Mouse (Mus musculus) heart, embryonic 11.5 days (tissue): ENCODE measurements at regions not wholly inside any gene's neighbourhood (a gene's known extent, or its start where the extent isn't known, plus 50 kb on each side); places are given as distances from the start of the nearest gene placed in this dataset.

Experiments
- ATAC-seq: fragments of 200-750 bp; cut with Nextera tagmentation; replicated peaks from 2 replicates; pipeline ENCODE4 v1.8.0; 2017; ENCODE audit warnings: moderate library complexity; ENCODE audit not compliant: insufficient number of reproducible peaks, low FRiP score, low TSS enrichment
- H3K27ac ChIP-seq: fragments of 300-500 bp; sonication (generic); 2 replicates; pipeline ENCODE4 v1.5.1; 2014; ENCODE audit warnings: mild to moderate bottlenecking, low read depth, low read length
- H3K27me3 ChIP-seq: fragments of 300-500 bp; sonication (generic); 2 replicates; pipeline ENCODE4 v1.6.1; 2014; ENCODE audit warnings: mild to moderate bottlenecking, low read length, mixed read lengths; ENCODE audit not compliant: control insufficient read depth, insufficient read depth
- H3K36me3 ChIP-seq: fragments of 300-500 bp; sonication (generic); 2 replicates; pipeline ENCODE4 v1.6.1; 2014; ENCODE audit warnings: mild to moderate bottlenecking, low read length, moderate library complexity, mixed read lengths; ENCODE audit not compliant: control insufficient read depth, insufficient read depth
- H3K4me1 ChIP-seq: fragments of 300-500 bp; sonication (generic); 2 replicates; pipeline ENCODE4 v1.6.1; 2014; ENCODE audit warnings: low read length; ENCODE audit not compliant: control insufficient read depth, insufficient read depth
- H3K4me2 ChIP-seq: fragments of 300-500 bp; sonication (generic); 2 replicates; pipeline ENCODE4 v1.6.1; 2014; ENCODE audit warnings: mild to moderate bottlenecking, moderate library complexity
- H3K4me3 ChIP-seq: fragments of 300-500 bp; sonication (generic); 2 replicates; pipeline ENCODE4 v1.5.1; 2014; ENCODE audit warnings: low read depth, low read length
- H3K9ac ChIP-seq: fragments of 300-500 bp; sonication (generic); 2 replicates; pipeline ENCODE4 v1.6.1; 2014; ENCODE audit warnings: mild to moderate bottlenecking, low read depth, low read length, moderate library complexity
- H3K9me3 ChIP-seq: fragments of 300-500 bp; sonication (generic); replicated peaks from 2 replicates; pipeline ENCODE4 v1.6.1; 2016; ENCODE audit warnings: low read length; ENCODE audit not compliant: control insufficient read depth
- WGBS: fragments of 180-500 bp; shearing (Covaris S2); extraction: QIAGEN DNeasy Blood & Tissue Kit; methylation state at CpG from one replicate; pipeline ENCODE4 v1.1.7; 2014; ENCODE audit not compliant: insufficient replicate concordance; 5-methylcytosine and 5-hydroxymethylcytosine counted together

- no peak overlapping the region for H3K27ac ChIP-seq
- no peaks in the 10 kb centered on the region for H3K9me3 ChIP-seq
- no peaks in the 10 kb centered on the region for H3K27me3 ChIP-seq
- ATAC-seq: no peak
- H3K4me2 ChIP-seq: no peak overlapping the region
- no peaks in the 10 kb centered on the region for H3K4me1 ChIP-seq
- WGBS: 86% methylated on average over 5 of the region's 5 CpGs
- H3K4me3 ChIP-seq: no peak overlapping the region
- no peaks in the 10 kb centered on the region for H3K36me3 ChIP-seq
- H3K9ac ChIP-seq: no peak overlapping the region
These were observed 1014.0 kb upstream of the Slit2 start for GRCm38 (mm10) chr5:46968870-46969436.

DNA sequence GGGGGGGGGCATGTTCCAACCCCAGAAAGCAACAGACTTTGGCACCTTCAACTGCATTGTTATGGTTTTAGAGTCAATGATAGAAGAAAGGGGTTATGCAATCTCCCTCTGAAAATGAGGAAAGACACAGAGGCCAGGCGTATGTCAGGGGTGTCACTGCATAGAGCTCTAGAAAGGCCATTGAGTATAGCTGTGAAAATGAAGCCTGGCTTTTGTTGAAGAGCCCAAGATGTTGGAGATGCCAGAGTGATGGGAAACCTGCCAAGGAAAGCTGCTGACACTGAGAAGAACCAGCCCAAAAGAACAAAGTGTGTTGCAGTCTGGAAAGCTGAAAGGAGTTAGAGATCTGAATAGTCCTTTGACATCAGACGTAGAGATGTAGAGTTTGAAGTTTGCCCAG lies 1022.2 kb upstream of the Slit2 start:
- no peaks in the 10 kb centered on the region for H3K27me3 ChIP-seq
- H3K9ac ChIP-seq: no peak overlapping the region
- WGBS: 51% methylated on average over 2 of the region's 2 CpGs
- no peak overlapping the region for H3K4me2 ChIP-seq
- H3K36me3 ChIP-seq: no peaks in the 10 kb centered on the region
- H3K27ac ChIP-seq: no peak overlapping the region
- no peak overlapping the region for H3K4me3 ChIP-seq
- no peaks in the 10 kb centered on the region for H3K4me1 ChIP-seq
- no peaks in the 10 kb centered on the region for H3K9me3 ChIP-seq
- ATAC-seq: no peak

GRCm38 (mm10) chr5:46926324-46926723 lies 1056.6 kb upstream of the Slit2 start:
- ATAC-seq: no peak
- no peak overlapping the region for H3K27ac ChIP-seq

GRCm38 (mm10) chr5:46901909-46902308 lies 1044.5 kb upstream of the Lcorl start:
- Histone ChIP-seq H3K27ac (no peak overlapping the region), H3K9ac (no peak overlapping the region), H3K4me2 (no peak overlapping the region), H3K4me1 (no peaks in the 10 kb centered on the region), H3K4me3 (no peak overlapping the region), H3K27me3 (no peaks in the 10 kb centered on the region), H3K36me3 (no peaks in the 10 kb centered on the region), H3K9me3 (no peaks in the 10 kb centered on the region)
- WGBS: 70% methylated on average over 2 of the region's 2 CpGs
- no peak for ATAC-seq

More at GRCm38 (mm10) chr5:46926324-46926723, 1056.6 kb upstream of the Slit2 start:
- H3K4me2 ChIP-seq: no peak overlapping the region
- H3K4me1 ChIP-seq: no peaks in the 10 kb centered on the region
- H3K9me3 ChIP-seq: no peaks in the 10 kb centered on the region
- no peaks in the 10 kb centered on the region for H3K27me3 ChIP-seq
- WGBS: 90% methylated on average over 7 of the region's 7 CpGs
- H3K36me3 ChIP-seq: no peaks in the 10 kb centered on the region
- no peak overlapping the region for H3K4me3 ChIP-seq
- H3K9ac ChIP-seq: no peak overlapping the region

DNA sequence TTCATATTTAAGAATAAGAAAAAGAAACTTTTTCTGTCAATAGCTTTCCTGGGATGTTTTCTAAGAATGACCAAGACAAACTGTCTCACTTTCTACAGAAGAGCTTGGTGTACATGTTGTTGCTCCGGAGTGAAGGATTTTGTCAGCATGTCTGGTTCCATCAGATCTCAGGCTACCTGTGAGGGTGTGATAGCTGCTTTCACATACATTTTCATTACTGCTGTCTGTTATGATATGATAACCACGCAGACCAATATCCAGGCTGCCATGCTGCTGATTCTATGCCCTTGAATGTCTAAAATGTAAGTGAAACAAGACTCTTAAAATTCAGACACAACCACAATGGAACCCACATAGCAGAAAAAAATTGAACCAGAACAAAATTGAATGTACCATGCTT lies 1036.6 kb upstream of the Lcorl start:
- ATAC-seq: no peak
- Histone ChIP-seq H3K27me3 (no peaks in the 10 kb centered on the region), H3K4me2 (no peak overlapping the region), H3K9ac (no peak overlapping the region), H3K4me1 (no peaks in the 10 kb centered on the region), H3K36me3 (no peaks in the 10 kb centered on the region), H3K4me3 (no peak overlapping the region), H3K9me3 (no peaks in the 10 kb centered on the region), H3K27ac (no peak overlapping the region)
- WGBS: 71% methylated on average over 2 of the region's 2 CpGs

DNA sequence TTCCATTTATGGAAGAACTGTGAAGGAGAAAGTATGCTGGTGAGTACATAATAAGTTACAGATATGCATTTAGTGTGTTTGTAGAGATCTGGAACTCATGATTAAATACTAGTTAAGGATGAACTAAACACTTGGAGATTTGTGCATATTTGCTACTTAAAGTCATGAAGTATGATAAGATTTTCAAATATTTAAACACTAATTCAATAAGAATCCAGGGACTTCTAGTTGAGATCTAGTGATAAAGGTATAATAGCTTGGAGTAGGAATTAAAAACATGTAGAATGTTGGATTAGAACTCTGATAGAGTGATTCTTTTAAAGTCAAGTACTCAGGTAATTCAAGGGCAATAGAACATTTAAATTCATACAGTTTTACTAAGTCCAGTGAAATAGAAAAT lies 1026.5 kb upstream of the Lcorl start:
- H3K9ac ChIP-seq: no peak overlapping the region
- no peaks in the 10 kb centered on the region for H3K4me1 ChIP-seq
- ATAC-seq: no peak

DNA sequence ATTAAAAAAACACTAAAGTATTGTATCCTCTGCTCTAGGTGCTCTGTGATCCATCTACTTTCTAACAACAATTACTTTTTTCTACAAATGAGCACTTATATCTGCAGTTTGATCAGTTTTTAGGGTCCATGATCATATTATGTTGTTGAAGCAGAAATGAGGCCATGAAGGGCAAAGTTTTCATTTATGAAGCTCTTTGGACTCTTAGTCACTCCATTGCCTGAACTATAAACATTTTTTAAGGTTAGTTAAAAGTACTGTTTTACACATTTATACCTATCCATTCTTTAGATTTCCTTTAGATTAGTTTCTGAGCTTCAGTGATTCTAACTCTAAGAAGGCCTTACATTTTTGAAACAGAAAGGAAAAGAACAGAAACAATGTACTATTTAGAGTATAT lies 999.4 kb upstream of the Lcorl start:
- H3K4me1 ChIP-seq: no peaks in the 10 kb centered on the region
- H3K4me2 ChIP-seq: no peak overlapping the region
- no peak overlapping the region for H3K9ac ChIP-seq
- H3K36me3 ChIP-seq: no peaks in the 10 kb centered on the region
- no peaks in the 10 kb centered on the region for H3K27me3 ChIP-seq
- no peak for ATAC-seq
- H3K9me3 ChIP-seq: no peaks in the 10 kb centered on the region
- no peak overlapping the region for H3K27ac ChIP-seq
- H3K4me3 ChIP-seq: no peak overlapping the region

More for the DNA sequence above, 1026.5 kb upstream of the Lcorl start:
- no peaks in the 10 kb centered on the region for H3K9me3 ChIP-seq
- no peak overlapping the region for H3K27ac ChIP-seq
- no peaks in the 10 kb centered on the region for H3K27me3 ChIP-seq
- no peak overlapping the region for H3K4me3 ChIP-seq
- H3K36me3 ChIP-seq: no peaks in the 10 kb centered on the region
- no peak overlapping the region for H3K4me2 ChIP-seq

GRCm38 (mm10) chr5:46845175-46845574 lies 987.8 kb upstream of the Lcorl start:
- no peak overlapping the region for H3K4me2 ChIP-seq
- no peaks in the 10 kb centered on the region for H3K36me3 ChIP-seq
- no peak overlapping the region for H3K9ac ChIP-seq
- no peaks in the 10 kb centered on the region for H3K4me1 ChIP-seq
- H3K27ac ChIP-seq: no peak overlapping the region
- no peaks in the 10 kb centered on the region for H3K27me3 ChIP-seq
- H3K9me3 ChIP-seq: no peaks in the 10 kb centered on the region
- no peak for ATAC-seq
- H3K4me3 ChIP-seq: no peak overlapping the region
- WGBS: 64% methylated on average over 2 of the region's 2 CpGs

- Histone ChIP-seq H3K27me3 (no peaks in the 10 kb centered on the region), H3K4me1 (no peaks in the 10 kb centered on the region), H3K9ac (no peak overlapping the region)
These were observed 979.4 kb upstream of the Lcorl start for GRCm38 (mm10) chr5:46836810-46837209.

More at GRCm38 (mm10) chr5:46836810-46837209, 979.4 kb upstream of the Lcorl start:
- no peak overlapping the region for H3K27ac ChIP-seq
- H3K4me2 ChIP-seq: no peak overlapping the region
- H3K4me3 ChIP-seq: no peak overlapping the region
- 91% methylated on average over 4 of the region's 4 CpGs for WGBS
- no peak for ATAC-seq
- no peaks in the 10 kb centered on the region for H3K9me3 ChIP-seq
- no peaks in the 10 kb centered on the region for H3K36me3 ChIP-seq
